Mouse (Mus musculus) liver, postnatal 0 days (tissue): ENCODE results near the gene Abcb4.
"Not testable (repeated sequence)": the region's sequence is repeated elsewhere in the genome, so short reads cannot be mapped to it uniquely, and the experiment has no call there.

Experiments
- CTCF ChIP-seq: sonication (generic); IDR thresholded peaks from 2 replicates; pipeline ENCODE4 v1.5.1; 2016; ENCODE audit warnings: antibody characterized with exemption, low read depth
- EP300 ChIP-seq: IDR thresholded peaks from 2 replicates; pipeline ENCODE4 v1.6.1; 2016; ENCODE audit warnings: antibody characterized with exemption, low read depth, mild to moderate bottlenecking

GRCm38 (mm10) chr5:9006585-9006984 lies 113.1 kb downstream of the Abcb4 start:
- not testable (repeated sequence) for TF ChIP-seq EP300, CTCF
